Mouse (Mus musculus): ENCODE results near the gene Efna1. TPM values are rescaled to one million over a fixed set of nuclear protein-coding genes. Genes with fewer than 3 reads are reported as not detected.

The Efna1 gene
- total RNA-seq (2021), result 10 to 100 TPM; 10.2 to 12.8 TPM
- long read RNA-seq, experiment 1, transcript Efna1-201 (5 exons, 1,480 nt), result major isoform, 12 of 14 reads
- long read RNA-seq, experiment 1, partial matches to known transcripts, result 0 of 14 reads
- long read RNA-seq, experiment 1, other reads (novel, unspliced or antisense), result 2 of 14 reads
- long read RNA-seq, experiment 2, transcript Efna1-201 (5 exons, 1,480 nt), result major isoform, 13 of 14 reads
- long read RNA-seq, experiment 2, partial matches to known transcripts, result 0 of 14 reads
- long read RNA-seq, experiment 2, other reads (novel, unspliced or antisense), result 1 of 14 reads

GRCm38 (mm10) chr3:89280606-89281511 lies at the start of gene Efna1:
TSS of gene Efna1 (minus strand) at chr3:89281142.
- DNase-seq, result peak; percentile 58

GRCm38 (mm10) chr3:89330346-89330745 lies 49.4 kb upstream of the Efna1 start:
- no peak for DNase-seq

DNA sequence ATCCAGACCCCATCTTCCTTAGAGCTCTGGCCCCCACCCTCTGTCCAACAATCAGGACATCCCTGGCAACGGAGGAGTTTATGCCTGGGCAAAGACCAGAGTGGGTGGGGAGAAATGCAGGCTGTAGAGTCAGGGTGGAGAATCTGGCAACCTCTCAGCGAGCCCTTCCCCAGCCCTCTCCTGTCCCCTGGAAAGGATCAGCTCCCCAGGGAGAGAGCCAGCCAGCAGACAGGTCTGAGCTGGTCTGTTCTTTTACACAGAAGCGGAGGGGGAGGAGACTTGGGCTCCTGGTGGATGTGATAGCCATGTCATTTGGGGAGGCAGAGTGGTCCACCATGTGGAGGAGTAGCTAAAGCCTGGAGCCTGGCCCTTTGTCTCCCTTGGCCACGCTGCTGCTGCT lies 47.7 kb upstream of the Efna1 start:
- DNase-seq, result no peak

DNA sequence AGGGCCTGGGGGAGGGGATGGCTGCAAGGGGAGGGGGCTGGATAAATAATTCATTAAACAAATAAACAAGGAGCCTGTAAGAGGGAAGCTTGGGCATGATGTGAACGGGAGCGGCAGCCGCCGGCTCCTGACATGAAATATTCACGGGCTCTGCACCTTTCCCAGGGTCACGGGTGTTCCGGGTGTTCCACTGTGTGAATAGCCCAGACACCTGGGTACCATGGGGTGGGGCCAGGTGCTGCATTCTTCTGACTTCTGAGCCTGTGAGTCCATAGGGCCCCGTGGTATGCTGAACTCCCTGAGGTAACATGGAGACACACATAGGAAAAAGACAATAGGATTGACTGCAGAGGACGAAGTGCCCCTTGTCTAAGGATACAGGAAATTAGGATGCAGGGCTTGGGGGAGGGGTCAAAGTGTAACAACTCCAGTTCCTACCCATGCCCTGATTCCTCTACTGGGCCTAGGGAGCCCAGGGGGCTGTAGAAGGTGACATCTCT lies 46.5 kb upstream of the Efna1 start:
- DNase-seq, result no peak

DNA sequence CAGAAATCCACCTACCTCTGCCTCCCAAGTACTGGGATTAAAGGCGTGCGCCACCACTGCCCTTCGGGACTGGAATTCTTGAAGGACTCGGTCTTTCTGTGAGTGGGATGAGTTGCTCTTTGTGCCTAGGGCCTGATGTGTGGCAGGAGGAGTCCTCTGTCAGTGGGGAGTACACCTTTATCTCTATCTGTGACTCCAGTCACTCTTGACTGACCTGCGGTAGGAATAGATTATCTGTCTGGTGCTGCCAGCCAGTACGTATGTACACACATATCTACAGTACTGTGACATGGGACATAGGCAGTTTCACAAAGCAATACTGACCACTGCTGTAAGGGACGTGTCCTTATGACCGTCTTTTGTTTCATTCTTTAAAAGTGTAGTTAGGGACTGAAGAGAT lies 44.9 kb upstream of the Efna1 start:
- DNase-seq, result no peak

DNA sequence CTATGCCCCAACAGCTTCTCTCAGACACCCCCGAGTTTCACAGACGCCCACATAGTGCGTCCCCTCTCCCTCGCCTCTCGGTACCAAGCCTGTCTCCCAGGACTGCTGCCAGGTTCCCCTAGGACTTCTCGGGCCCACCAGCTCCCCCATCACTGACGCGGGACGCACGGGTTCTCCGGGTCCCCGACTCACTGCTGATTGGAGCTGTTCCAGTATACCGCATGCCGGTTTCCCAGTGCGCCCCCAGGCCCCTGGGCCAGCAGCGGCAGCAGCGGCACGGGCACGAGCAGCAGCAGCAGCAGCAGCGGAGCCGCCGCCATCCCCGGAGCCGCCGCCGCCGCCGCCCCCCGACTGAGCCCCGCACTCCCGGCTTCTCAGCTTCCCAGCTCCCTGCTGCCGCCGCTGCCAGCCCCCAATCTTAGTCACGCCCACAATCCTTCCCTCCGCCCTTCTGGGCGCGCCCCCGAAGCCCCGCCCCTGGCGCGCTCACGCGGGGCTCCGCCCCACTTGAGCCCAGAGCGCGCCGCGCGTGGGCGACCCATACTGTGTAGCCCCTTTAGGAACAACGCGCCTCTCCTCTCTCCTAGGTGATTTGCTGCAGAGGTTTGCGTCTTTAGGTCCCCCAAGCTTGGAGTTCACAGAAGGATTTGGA lies 41.7 kb upstream of the Efna1 start, which contains the start of gene Efna3:
TSS of gene Efna3 (minus strand) at position 452 of the 652 bp plus-strand sequence.
- DNase-seq, result peak; percentile 53

GRCm38 (mm10) chr3:89322131-89322500 lies 41.2 kb upstream of the Efna1 start:
- DNase-seq, result no peak

- no peak for DNase-seq
Observed at GRCm38 (mm10) chr3:89321183-89322130, 40.5 kb upstream of the Efna1 start.

DNA sequence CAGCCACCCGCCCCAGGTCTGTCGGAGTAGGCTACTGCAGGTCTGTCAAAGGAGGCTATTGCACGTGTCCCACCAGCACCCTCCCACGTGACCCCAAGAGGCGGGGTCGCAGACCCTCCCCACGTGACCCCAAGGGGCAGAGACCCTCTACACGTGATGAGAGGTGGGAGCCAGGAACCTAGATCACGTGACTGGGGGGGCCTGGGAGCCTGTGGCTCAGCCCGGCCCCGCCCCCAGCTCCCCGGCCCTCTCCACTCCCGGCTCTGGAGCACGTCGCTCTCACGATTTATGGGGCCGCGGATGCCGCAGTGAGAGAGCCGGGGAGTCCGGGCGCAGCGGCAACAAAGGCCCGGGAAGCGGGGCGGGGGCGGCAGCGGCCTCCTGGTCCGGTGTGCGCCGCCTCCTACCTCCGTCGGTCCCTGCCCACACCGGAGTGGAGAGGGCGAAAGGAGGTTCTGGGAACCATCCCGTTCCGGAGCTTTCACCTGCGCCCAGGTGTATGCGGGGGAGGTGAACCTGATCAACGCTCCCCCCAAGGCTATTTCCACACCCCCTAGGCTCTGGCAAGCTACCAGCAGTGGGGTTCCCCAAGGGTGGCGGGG lies 39.7 kb upstream of the Efna1 start:
- DNase-seq, result no peak

DNA sequence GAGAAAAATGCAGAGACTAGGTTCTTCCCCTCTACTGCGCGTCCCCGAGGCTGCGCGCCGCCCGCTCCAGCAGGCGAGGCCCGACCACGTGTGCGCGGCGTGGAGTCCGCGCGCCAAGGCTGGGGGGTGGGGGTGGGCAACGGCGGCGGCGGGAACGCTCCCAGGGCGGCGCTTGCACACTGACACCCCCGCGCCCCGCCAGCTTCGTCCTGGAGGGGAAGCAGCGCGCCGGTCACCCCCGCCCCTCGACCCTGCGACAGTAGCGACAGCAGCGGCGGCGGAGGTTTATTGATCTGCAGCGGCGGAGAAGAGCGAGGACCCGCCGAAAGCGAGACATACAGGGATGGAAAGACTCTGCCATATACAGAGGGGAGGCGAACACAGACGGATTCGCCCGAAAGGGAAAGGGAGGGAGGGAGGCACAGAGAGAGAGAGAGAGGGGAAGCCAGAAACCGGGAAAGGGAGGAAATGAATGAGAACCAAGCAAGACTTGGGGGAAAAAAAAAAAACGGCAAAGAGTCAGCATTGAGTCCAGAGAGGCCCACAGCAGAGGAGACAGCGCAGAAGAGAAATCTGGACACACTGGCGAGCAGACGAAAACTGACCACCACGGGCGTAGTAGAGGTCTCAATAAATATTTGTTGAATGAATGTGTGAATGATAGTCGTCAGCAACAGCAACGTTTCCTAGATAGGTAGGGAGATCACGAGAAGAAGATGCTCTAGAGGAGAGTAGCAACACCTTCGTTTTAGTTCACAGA lies 38.8 kb upstream of the Efna1 start:
- no peak for DNase-seq

GRCm38 (mm10) chr3:89318971-89319590 lies 38.1 kb upstream of the Efna1 start:
- no peak for DNase-seq

DNA sequence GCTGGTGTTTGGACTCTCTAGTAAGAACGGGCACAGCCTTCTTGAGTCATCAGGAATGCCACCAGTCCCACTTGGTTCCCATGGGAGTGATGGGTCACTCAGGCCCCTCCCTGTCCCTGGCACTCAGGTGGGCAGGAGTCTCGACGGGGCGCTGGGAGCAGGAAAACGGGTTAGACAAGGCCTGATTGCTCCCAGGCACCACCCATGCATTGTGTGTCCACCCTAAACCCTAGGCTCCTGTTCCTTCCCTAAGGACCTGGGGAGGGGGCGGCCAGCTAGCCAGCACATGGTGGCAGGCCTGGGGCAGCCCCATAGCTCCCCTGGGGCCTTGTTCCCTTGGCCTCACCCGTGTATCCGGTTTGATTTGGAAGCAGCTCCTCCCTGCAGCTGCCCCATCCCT lies 37.4 kb upstream of the Efna1 start:
- DNase-seq, result no peak

- no peak for DNase-seq
Observed at GRCm38 (mm10) chr3:89317246-89317645, 36.3 kb upstream of the Efna1 start.

GRCm38 (mm10) chr3:89316833-89317232 lies 35.9 kb upstream of the Efna1 start:
- peak; percentile 60 for DNase-seq

DNA sequence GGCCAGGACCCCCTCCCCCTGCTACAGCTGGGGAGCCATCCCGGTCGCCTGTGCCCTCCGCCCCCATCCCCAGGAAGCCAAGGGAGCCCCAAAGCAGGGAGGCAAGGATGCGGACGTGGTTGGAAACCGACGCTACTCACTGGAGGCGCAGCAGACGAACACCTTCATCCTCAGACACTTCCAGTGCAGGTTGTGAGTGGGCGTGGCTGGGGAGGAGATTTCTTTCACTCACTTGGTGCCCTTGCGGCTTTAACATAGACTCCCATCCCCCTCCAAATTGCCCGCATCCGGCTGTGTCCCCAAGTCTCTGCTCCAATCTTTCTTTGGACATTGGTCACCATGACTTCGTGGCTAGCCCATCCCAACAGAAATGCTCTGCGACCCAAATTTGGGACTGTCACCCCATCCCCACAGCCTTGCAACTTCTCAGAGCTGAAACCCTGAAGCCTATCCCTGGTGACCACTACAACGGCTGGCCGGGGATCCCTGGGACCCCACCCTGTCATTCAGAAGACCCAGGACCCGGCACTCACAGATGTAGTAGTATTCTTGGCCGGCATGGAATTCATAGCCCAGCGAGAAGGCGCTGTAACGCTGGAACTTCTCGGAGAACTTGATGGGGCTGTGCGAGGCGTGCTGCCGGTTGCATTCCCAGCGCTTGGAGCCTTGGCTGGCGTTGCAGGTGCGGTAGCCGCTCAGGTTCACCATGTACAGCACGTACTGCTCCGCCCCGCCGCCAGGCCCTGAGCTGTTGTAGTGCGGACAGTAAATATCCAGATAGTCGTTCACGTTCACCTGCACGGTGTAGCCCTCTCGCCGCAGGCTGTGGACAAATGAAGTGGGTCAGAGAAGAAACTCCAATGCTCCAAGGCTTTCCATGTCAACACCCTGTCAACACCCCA lies 35.2 kb upstream of the Efna1 start:
- no peak for DNase-seq

GRCm38 (mm10) chr3:89315195-89315929 lies 34.4 kb upstream of the Efna1 start:
- peak; percentile 69 for DNase-seq

- no peak for DNase-seq
Observed at GRCm38 (mm10) chr3:89314791-89315190, 33.8 kb upstream of the Efna1 start.

DNA sequence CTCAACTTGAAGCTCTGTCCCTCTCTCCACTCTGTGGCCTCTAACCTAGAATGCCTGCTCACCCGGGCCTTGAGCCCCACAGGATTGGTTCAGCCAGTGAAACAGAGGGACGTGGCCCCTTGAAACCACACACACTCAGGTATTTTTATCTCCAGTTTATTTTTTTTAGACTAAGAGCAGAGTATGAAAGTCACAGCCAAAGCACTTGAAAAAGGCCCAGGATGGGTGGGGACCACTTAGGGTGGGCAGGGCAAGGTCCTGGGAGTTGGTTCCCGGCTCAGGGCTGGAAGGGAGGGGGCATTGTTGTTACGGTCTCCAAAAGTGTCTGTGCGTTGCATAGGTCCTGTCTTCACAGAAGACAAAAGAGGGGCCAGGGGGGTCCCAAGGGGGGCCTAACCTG lies 33.4 kb upstream of the Efna1 start:
- DNase-seq, result no peak

Measured in gastrocnemius, postnatal 25 days (tissue).